Mouse (Mus musculus): ENCODE data around the gene Mecp2. TPM values are rescaled to one million over a fixed set of nuclear protein-coding genes. Genes with fewer than 3 reads are reported as not detected.
A peak's percentile ranks its signal among the peaks of the same experiment; 100 is the strongest.

Gene Mecp2
- polyA plus RNA-seq, 1 experiment from 2014 or later, result 12.0 TPM

DNA sequence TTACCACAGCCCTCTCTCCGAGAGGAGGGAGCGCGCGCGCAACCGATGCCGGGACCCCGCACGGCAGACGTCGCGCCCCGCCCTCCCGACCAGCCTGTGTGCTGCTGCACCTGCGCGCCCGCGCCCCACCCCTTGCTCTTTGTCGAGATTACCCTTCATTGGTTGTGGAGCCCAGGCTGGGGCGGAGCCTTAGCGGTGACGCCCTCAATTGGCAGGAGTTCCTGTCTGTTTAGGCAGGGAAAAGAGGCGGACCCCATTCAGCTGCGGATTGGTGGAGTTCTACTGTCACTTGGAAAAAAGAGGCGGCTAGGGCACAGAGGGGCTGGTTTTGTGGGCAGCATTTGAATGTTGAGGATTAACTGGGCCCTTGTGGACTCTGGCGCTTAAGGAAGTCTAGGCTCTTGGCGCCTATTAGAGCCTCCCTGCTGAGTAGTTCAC, 49.5 kb downstream of the Mecp2 start:
- H3K27me3 ChIP-seq (replicated peaks), result 0 out of 2 replicates have a peak, but pooled peaks cover 10% of the 10 kb centered on the region
- H3K9me3 ChIP-seq (replicated peaks), result no peaks in the 10 kb centered on the region; the same call in 1 of the 2 replicates
- peak overlapping the region; percentile 71 for H3K4me3 ChIP-seq
- no peaks in the 10 kb centered on the region for H3K36me3 ChIP-seq
- H3K27ac ChIP-seq (ENCODE audit: poor library complexity, severe bottlenecking), result peak overlapping the region; percentile 96
- H3K9ac ChIP-seq, result peak overlapping the region; percentile 82
- ATAC-seq (ENCODE audit: insufficient number of reproducible peaks, low FRiP score), result peak; percentile 99
- H3K4me2 ChIP-seq, result peak overlapping the region; percentile 51
- peaks cover 9% of the 10 kb centered on the region for H3K4me1 ChIP-seq (replicated peaks)
- 16% methylated on average over 27 of the region's 27 CpGs for WGBS

DNA sequence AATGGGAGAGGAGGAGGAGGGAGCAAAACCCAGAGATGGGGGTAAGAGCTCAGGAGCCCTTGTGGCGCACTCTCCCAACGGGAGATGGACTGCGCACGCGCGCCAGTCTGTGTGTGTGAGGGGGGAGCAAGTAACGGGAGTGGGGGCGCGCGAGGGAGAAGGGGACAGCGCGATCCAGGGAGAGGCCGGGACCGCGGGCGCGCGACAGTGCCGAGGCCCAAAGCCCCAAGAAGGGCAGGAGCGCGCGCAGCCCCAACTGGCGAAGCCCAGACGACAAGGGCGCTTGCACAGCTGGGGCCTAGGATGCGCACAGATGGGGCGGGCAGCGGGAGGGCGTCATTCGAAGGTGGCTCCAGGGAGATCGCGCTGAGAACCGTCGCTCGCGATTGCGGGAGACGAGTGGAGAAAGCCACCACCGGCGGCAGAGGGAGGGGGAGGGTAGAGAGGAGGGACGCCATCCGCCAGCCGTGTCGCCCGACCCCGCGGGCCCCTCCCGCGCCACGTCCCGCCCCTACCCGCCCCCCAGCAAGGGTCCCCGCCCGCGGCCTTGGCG, 50.1 kb downstream of the Mecp2 start:
- Histone ChIP-seq H3K27me3 (replicated peaks) (0 out of 2 replicates have a peak, but pooled peaks cover 10% of the 10 kb centered on the region), H3K36me3 (no peaks in the 10 kb centered on the region), H3K9ac (peak overlapping the region; percentile 82), H3K27ac (ENCODE audit: poor library complexity, severe bottlenecking) (peak overlapping the region; percentile 96), H3K9me3 (replicated peaks) (no peaks in the 10 kb centered on the region; the same call in 1 of the 2 replicates), H3K4me3 (peak overlapping the region; percentile 71), H3K4me2 (peak overlapping the region; percentile 83), H3K4me1 (replicated peaks) (peaks cover 13% of the 10 kb centered on the region)
- ATAC-seq (ENCODE audit: insufficient number of reproducible peaks, low FRiP score), result peak; percentile 84
- 13% methylated on average over 32 of the region's 56 CpGs for WGBS

DNA sequence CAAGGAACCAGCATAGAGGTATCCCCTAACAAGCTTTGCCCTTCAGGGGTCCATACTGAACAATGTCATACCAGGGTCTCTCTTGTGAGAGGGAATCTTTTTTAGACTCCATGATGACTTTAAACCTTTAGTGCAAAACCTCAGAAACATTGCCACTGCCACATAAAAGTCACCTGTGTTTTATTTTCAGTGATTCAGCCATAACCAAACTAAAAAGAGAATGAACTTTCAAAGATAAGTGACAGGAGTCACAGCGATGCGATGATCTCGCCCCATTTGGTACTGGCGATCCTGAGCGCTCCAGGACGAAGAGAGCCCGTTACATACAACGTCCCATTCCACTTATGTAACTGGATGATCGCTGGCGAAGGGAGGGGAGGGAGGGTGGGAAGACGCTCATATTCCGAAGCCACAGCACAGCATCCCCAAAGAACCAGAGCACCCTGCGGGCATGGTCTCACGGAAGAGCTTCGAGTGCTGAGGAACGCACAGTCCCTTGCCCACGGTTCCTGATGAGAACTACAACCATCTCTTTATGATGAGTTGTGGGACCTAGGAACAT, 50.8 kb downstream of the Mecp2 start:
- H3K9ac ChIP-seq, result peak overlapping the region; percentile 82
- H3K4me2 ChIP-seq, result peak overlapping the region; percentile 83
- peak overlapping the region; percentile 71 for H3K4me3 ChIP-seq
- H3K9me3 ChIP-seq (replicated peaks), result no peaks in the 10 kb centered on the region; the same call in 1 of the 2 replicates
- H3K36me3 ChIP-seq, result peaks cover under 1% of the 10 kb centered on the region; the same call in 1 of the 2 replicates
- 14% methylated on average over 17 of the region's 17 CpGs for WGBS
- peaks cover 13% of the 10 kb centered on the region for H3K4me1 ChIP-seq (replicated peaks)
- H3K27me3 ChIP-seq (replicated peaks), result 0 out of 2 replicates have a peak, but pooled peaks cover 10% of the 10 kb centered on the region
- ATAC-seq (ENCODE audit: insufficient number of reproducible peaks, low FRiP score), result no peak
- H3K27ac ChIP-seq (ENCODE audit: poor library complexity, severe bottlenecking), result peak overlapping the region; percentile 96

DNA sequence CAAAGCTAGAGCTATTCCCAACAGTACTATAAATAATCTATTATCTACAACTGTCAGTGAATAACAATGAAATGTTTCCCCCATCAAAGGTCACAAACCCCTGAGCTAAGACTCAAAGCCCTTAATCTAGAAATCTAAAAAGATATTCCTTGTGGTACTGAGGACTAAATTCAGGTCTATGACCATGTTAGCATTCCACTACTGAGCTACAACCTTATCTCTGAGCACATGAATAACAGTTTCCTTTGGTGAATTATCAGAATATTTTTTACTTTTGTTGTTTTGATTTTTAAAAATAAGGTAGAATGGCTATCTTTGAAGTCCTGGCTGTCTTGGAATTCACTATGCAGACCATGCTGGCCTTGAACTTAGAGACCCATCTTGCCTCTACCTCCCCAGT, 64.4 kb downstream of the Mecp2 start:
- H3K36me3 ChIP-seq, result no peaks in the 10 kb centered on the region
- H3K9me3 ChIP-seq (replicated peaks), result no peaks in the 10 kb centered on the region
- H3K4me3 ChIP-seq, result no peak overlapping the region
- ATAC-seq (ENCODE audit: insufficient number of reproducible peaks, low FRiP score), result no peak
- no peak overlapping the region for H3K27ac ChIP-seq (ENCODE audit: poor library complexity, severe bottlenecking)
- no peak overlapping the region for H3K4me2 ChIP-seq
- H3K9ac ChIP-seq, result no peak overlapping the region
- no peaks in the 10 kb centered on the region for H3K27me3 ChIP-seq (replicated peaks)
- H3K4me1 ChIP-seq (replicated peaks), result no peaks in the 10 kb centered on the region

DNA sequence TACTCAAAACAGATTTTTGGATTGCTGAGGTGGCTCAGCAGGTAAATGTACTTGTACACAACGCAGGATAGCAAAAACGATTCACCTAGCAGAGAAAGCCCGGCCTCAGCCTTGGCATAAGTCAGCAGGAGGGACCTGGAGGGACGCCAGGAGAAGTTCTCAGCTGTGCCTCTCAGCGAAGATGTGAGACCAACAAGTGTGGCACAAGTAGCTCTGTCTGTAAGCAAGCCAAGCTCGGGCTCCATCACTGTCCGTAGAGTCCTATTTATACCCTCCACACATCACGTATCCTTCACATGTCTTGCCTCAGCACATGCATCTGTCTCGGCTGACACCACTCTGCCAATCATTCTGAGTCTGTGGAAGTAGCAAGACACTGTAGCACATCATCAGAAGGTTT, 67.3 kb downstream of the Mecp2 start:
- Histone ChIP-seq H3K4me3 (no peak overlapping the region), H3K9me3 (replicated peaks) (no peaks in the 10 kb centered on the region), H3K36me3 (no peaks in the 10 kb centered on the region), H3K4me1 (replicated peaks) (no peaks in the 10 kb centered on the region), H3K27ac (ENCODE audit: poor library complexity, severe bottlenecking) (no peak overlapping the region), H3K4me2 (no peak overlapping the region), H3K9ac (no peak overlapping the region), H3K27me3 (replicated peaks) (no peaks in the 10 kb centered on the region)
- 68% methylated on average over 9 of the region's 9 CpGs for WGBS
- no peak for ATAC-seq (ENCODE audit: insufficient number of reproducible peaks, low FRiP score)

DNA sequence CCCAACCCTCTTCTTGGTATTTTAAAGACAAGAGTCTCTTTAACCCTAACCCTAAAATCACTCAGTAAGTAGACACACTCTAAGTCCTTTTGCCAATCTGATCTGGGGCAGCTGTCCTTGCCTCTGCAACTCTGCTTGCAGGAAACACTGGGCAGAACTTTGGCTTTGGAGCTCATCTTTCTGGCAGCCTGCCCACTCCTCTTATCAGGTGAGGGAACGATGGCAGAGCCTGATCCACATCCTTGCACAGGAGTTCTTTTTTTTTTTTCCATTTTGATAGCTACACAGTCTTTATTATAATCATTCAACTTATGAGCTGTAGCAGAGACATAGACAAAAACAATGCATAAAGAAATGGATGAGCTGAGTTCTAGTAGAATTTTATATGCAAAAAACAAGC, 90.1 kb downstream of the Mecp2 start:
- no peaks in the 10 kb centered on the region for H3K27me3 ChIP-seq (replicated peaks)
- no peak overlapping the region for H3K27ac ChIP-seq (ENCODE audit: poor library complexity, severe bottlenecking)
- no peak overlapping the region for H3K9ac ChIP-seq
- no peak for ATAC-seq (ENCODE audit: insufficient number of reproducible peaks, low FRiP score)
- no peaks in the 10 kb centered on the region for H3K36me3 ChIP-seq
- H3K4me2 ChIP-seq, result no peak overlapping the region
- no peak overlapping the region for H3K4me3 ChIP-seq
- H3K9me3 ChIP-seq (replicated peaks), result no peaks in the 10 kb centered on the region
- H3K4me1 ChIP-seq (replicated peaks), result peaks cover 9% of the 10 kb centered on the region
- WGBS, result 26% methylated on average over 1 of the region's 1 CpGs

DNA sequence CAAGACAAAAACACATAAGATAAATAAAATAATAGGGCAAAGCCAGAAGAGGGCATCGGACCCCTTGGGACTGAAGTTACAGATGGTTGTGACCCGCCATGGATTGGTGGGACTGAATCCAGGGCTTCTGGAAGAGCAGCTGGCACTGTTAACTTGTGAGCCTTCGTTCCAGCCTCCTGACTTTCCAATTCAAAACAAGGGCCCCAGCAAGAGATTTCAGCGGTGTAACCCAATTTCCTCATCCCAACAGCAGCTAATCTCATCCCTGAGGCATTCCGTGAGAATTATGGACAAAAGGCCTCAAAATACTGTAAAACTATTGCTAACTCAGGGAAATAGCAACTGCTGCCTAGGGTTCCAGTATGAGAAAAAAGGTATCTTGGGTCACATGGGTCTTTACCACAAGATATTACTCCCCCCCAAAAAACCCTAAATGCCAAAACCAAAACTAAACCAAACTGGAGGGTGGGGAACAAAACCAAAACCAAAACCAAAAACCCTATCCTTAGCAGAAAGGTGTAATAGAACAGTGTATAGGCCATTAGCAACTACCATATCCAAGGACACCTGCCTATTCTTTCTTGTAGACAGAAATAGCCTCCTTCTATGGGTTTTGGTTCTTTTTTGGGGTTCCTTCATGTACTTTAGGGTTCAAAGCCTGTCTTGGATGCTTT, 97.3 kb downstream of the Mecp2 start:
- H3K4me2 ChIP-seq, result no peak overlapping the region
- no peak overlapping the region for H3K27ac ChIP-seq (ENCODE audit: poor library complexity, severe bottlenecking)
- H3K4me3 ChIP-seq, result no peak overlapping the region
- peaks cover 31% of the 10 kb centered on the region for H3K36me3 ChIP-seq
- no peaks in the 10 kb centered on the region for H3K9me3 ChIP-seq (replicated peaks)
- no peaks in the 10 kb centered on the region for H3K4me1 ChIP-seq (replicated peaks)
- H3K9ac ChIP-seq, result no peak overlapping the region
- H3K27me3 ChIP-seq (replicated peaks), result no peaks in the 10 kb centered on the region
- no peak for ATAC-seq (ENCODE audit: insufficient number of reproducible peaks, low FRiP score)
- 73% methylated on average over 5 of the region's 5 CpGs for WGBS

DNA sequence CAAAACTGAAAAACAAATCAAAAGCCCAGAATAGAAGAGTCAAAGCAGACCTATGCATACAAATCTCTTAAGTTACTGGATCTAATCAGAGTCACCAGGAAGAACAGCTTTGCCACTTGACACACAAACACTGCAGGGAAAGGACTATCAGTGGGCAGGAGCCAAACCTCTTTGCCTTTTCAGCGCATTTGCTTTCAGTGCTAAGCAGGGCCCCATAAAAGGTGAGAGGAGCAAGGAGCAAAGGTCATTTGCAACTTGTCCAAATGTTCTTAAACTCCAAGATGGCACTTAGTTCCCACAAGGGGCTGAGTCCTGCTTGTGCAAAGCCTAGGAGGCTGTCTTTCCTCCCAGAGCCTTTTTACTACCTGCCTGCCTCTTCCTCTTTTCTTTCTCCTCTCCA, 105.2 kb downstream of the Mecp2 start:
- Histone ChIP-seq H3K4me1 (replicated peaks) (peaks cover 20% of the 10 kb centered on the region), H3K27me3 (replicated peaks) (no peaks in the 10 kb centered on the region), H3K4me2 (no peak overlapping the region), H3K36me3 (peaks cover 16% of the 10 kb centered on the region), H3K27ac (ENCODE audit: poor library complexity, severe bottlenecking) (peak overlapping the region; percentile 27; the same call in 1 of the 2 replicates), H3K9ac (no peak overlapping the region), H3K4me3 (no peak overlapping the region), H3K9me3 (replicated peaks) (no peaks in the 10 kb centered on the region)
- WGBS, result 37% methylated on average over 1 of the region's 1 CpGs
- no peak for ATAC-seq (ENCODE audit: insufficient number of reproducible peaks, low FRiP score)

DNA sequence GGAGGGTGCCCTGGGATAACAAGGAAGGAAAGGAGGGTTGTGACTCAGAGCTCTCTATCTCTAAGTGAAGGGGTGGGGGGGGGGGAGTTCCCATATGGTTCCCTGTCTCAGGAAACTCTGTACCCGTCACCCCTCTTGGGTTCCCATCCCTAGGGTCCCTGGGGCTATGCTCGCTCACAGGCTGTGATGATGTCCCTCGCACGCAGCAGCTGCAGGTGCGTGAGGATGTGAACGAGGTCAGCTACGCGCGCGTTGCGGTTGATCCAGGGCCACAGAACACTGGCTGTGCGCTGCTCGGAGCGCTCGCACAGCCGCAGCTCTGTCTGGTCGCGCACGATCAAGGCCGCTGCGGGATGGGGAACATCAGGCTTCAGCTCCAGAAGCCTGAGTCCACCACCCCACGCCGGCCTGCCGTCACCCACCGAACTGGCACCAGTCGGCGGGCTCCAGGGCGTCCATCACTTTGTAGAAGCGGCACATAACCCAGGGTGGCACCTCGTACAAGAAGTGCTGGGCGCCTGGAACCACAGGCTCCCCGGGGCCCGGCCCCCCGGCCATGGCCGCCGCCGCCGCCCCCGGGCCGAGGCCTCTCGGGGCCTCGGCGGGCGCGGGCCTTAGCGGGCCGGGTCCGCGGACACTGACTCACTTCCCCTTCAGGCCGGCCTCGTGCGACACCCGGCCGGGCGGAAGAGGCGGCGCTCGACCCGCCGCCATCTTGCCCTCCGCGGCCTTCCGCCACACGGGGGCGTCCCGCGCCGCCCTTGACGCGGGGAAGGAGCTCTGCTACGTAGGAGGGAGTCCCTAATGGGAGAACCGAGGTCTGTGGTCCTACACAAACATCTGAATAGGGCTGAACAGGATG, 111.7 kb downstream of the Mecp2 start, which contains the start of gene Irak1:
Gene Irak1, minus strand, starts transcription at position 731 of the 862 bp plus-strand sequence.
- Histone ChIP-seq H3K36me3 (peaks cover 26% of the 10 kb centered on the region), H3K9me3 (replicated peaks) (0 out of 2 replicates have a peak, but pooled peaks cover 4% of the 10 kb centered on the region), H3K4me1 (replicated peaks) (peaks cover 6% of the 10 kb centered on the region; the same call in 1 of the 2 replicates), H3K9ac (peak within 1 kb of the TSS; percentile 90), H3K27ac (ENCODE audit: poor library complexity, severe bottlenecking) (peak within 1 kb of the TSS; percentile 72), H3K4me3 (peak within 1 kb of the TSS; percentile 65), H3K4me2 (peak within 1 kb of the TSS; percentile 75), H3K27me3 (replicated peaks) (0 out of 2 replicates have a peak, but pooled peaks cover 4% of the 10 kb centered on the region)
- peak; percentile 89 for ATAC-seq (ENCODE audit: insufficient number of reproducible peaks, low FRiP score)
- 19% methylated on average over 72 of the region's 72 CpGs for WGBS

DNA sequence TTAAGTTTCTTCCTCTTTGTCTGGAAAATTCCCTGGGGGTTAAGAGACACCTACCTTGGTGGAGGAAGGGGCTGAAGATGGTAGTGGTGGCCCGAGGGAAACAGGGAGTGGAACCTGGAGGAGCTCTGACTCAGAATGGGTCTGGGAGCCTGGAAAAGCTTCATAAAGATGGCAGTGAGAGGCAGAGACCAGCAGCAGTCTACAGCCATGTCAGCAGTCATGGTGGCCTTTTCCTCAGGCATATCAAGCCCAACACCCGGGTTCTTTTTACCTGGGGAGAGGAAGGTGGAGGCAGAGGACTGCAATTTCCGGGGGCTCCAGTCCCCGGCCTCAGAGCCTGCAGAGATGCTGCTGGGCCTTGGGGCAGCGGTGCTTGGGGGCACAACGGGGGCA, 112.4 kb downstream of the Mecp2 start:
- Histone ChIP-seq H3K4me2 (peak overlapping the region; percentile 75), H3K27ac (ENCODE audit: poor library complexity, severe bottlenecking) (no peak overlapping the region), H3K36me3 (peaks cover 32% of the 10 kb centered on the region), H3K27me3 (replicated peaks) (0 out of 2 replicates have a peak, but pooled peaks cover 4% of the 10 kb centered on the region), H3K9ac (peak overlapping the region; percentile 90), H3K4me3 (peak overlapping the region; percentile 65), H3K4me1 (replicated peaks) (peaks cover 6% of the 10 kb centered on the region; the same call in 1 of the 2 replicates), H3K9me3 (replicated peaks) (0 out of 2 replicates have a peak, but pooled peaks cover 4% of the 10 kb centered on the region)
- 26% methylated on average over 6 of the region's 6 CpGs for WGBS
- no peak; the same call in 1 of the 2 replicates for ATAC-seq (ENCODE audit: insufficient number of reproducible peaks, low FRiP score)

Data from heart, embryonic 12.5 days (tissue).